Mouse (Mus musculus) CH12.LX (cell line): ENCODE measurements around the gene Dnhd1.

Experiments used
- CTCF ChIP-seq, 2 experiments: IDR thresholded peaks in 1 of 2; conservative IDR thresholded peaks in 1 of 2; 2 replicates each; pipeline ENCODE4 v1.5.1; 2011 to 2012; ENCODE audit warnings: low read depth in 2 of 2, low read length in 2 of 2, improper control_type of control experiment in 1 of 2, inconsistent platforms in 1 of 2, mild to moderate bottlenecking in 1 of 2, moderate library complexity in 1 of 2
- E2F4 ChIP-seq: IDR thresholded peaks from 2 replicates; pipeline ENCODE4 v1.6.1; 2011; ENCODE audit warnings: low read depth, low read length, improper control_type of control experiment; ENCODE audit not compliant: insufficient replicate concordance
- ELF1 ChIP-seq: IDR thresholded peaks from 2 replicates; pipeline ENCODE4 v1.6.1; 2014; ENCODE audit warnings: low read depth, mild to moderate bottlenecking, inconsistent platforms, low read length, improper control_type of control experiment
- JUN ChIP-seq: IDR thresholded peaks from 2 replicates; pipeline ENCODE4 v1.6.1; 2011; ENCODE audit warnings: low read depth, mild to moderate bottlenecking, low read length, improper control_type of control experiment, moderate library complexity; ENCODE audit not compliant: insufficient read depth
- MEF2A ChIP-seq: IDR thresholded peaks from 2 replicates; pipeline ENCODE4 v1.6.1; 2014; ENCODE audit warnings: low read depth, mild to moderate bottlenecking, inconsistent platforms, low read length, improper control_type of control experiment, borderline replicate concordance
- NELFE ChIP-seq: IDR thresholded peaks from 2 replicates; pipeline ENCODE4 v1.6.1; 2011; ENCODE audit warnings: low read depth, low read length, improper control_type of control experiment
- POLR2A ChIP-seq: IDR thresholded peaks from 2 replicates; pipeline ENCODE4 v1.6.1; 2011; ENCODE audit warnings: low read depth, mild to moderate bottlenecking, improper control_type of control experiment, low read length
- POLR2AphosphoS2 ChIP-seq: IDR thresholded peaks from 2 replicates; pipeline ENCODE4 v1.6.1; 2011; ENCODE audit warnings: low read depth, low read length, improper control_type of control experiment
- ZNF384 ChIP-seq: IDR thresholded peaks from 2 replicates; pipeline ENCODE4 v1.6.1; 2012; ENCODE audit warnings: low read depth, low read length, improper control_type of control experiment, inconsistent platforms

- no peak for TF ChIP-seq POLR2AphosphoS2
- no peak for TF ChIP-seq ZNF384
- no peak for TF ChIP-seq MEF2A
- TF ChIP-seq CTCF (conservative IDR thresholded peaks at IDR 0.05 in 1 of 2, IDR thresholded peaks at IDR 0.05 in 1 of 2; ENCODE audit: low read depth in 2 of 2, low read length in 2 of 2) = no peak
- no peak for TF ChIP-seq POLR2A
- no peak for TF ChIP-seq E2F4
- no peak for TF ChIP-seq NELFE
- no peak for TF ChIP-seq JUN
- TF ChIP-seq ELF1 = no peak
These were observed 76.3 kb downstream of the Dnhd1 start for GRCm38 (mm10) chr7:105726980-105727325.
